Mouse (Mus musculus): ENCODE results near the gene Colq. TPM values are rescaled to one million over a fixed set of nuclear protein-coding genes. Genes with fewer than 3 reads are reported as not detected.

Colq gene
- total RNA-seq, 1 experiment from 2014 or later, result not detected

DNA sequence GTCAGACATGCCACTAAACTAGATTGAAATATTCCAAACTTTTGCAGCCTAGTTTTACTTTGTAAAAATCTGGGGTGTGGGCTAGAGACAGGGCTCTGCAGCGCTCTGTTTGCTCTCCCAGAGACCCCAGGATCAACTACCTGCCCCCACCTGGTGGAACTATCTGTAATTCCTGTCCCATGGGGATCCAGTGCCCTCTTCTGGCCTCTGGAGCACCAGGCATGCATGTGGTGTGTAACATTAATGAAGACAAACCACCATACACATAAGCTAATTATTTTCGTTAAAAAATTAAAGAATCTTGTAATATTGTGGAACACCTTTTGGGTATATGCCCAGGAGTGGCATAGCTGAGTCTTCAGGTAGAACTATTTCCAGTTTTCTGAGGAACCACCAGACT is 117.8 kb downstream of the Colq start:
- no peak for ATAC-seq (replicated peaks; ENCODE audit: low read depth, poor library complexity, severe bottlenecking)

Other genes starting within 250 kb of the Colq start
- gene Sh3bp5, start 155.3 kb downstream of the Colq start, total RNA-seq (2017), result 4.0 and 6.2 TPM in 2 replicates
- 19.3 and 23.2 TPM in 2 replicates for gene Eaf1, start 96.9 kb downstream of the Colq start, total RNA-seq (2017)
- gene Mettl6, start 96.3 kb downstream of the Colq start, total RNA-seq (2017), result 66.3 and 72.4 TPM in 2 replicates
- gene Gm49387, start 49.5 kb upstream of the Colq start, total RNA-seq (2017), result not detected in 2 replicates
- 12.2 and 13.1 TPM in 2 replicates for gene Btd, start 49.7 kb upstream of the Colq start, total RNA-seq (2017)
- 25.5 and 27.5 TPM in 2 replicates for gene Hacl1, start 49.9 kb upstream of the Colq start, total RNA-seq (2017)
- gene Ankrd28, start 239.3 kb upstream of the Colq start, total RNA-seq (2017), result 102 and 121 TPM in 2 replicates